In the genomic region with DNA sequence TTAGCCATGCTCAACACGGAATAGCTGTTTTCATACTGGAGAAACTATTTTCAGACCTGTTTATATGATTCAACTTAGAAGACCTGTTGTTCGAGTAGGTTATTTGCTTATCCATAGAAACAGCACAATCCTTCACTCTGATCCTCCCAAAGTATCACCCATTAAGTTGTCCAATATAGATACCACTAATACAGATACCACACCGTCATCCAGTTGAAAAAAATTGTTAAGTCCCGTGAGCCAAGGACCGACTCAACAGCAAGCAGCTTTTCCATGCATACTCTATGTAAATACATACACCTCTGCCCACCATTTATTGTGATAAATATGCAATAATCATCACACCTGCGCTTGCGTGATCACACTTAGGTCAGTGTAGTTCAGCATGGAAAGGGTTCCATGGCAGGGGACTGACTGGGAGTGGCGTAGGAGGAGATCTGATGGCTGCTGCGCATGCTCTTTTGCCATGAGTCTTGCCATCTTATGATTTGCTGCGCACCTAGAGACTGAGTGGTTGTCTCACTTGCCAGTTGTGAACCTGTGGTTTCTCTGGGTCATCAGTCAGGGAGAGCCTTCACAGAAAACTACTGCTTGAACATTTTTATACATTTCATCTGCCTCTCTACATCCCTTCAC, we compare ENCODE assay signal across 30 mouse cellular contexts.
"Had no signal": no experiment of that assay in that cellular context is flagged by ENCODE, and none has a peak within 500 bp of the region (broad histone marks: within the 10 kb centered on the region; RNA-seq: fewer than 3 reads in every experiment).

No protein-coding gene starts in this region.

- H3K36me3 ChIP-seq: heart, embryonic 12.5 days; heart, embryonic 13.5 days; heart, embryonic 15.5 days; hindbrain, embryonic 10.5 days; hindbrain, embryonic 12.5 days; hindbrain, embryonic 13.5 days; hindbrain, embryonic 15.5 days; intestine, embryonic 15.5 days; kidney, embryonic 15.5 days had no signal

- H3K27ac ChIP-seq: heart, embryonic 13.5 days; heart, embryonic 15.5 days; hindbrain, embryonic 10.5 days; hindbrain, embryonic 12.5 days; hindbrain, embryonic 13.5 days; hindbrain, embryonic 14.5 days; hindbrain, embryonic 15.5 days; hindbrain, postnatal 0 days; intestine, embryonic 15.5 days; kidney, embryonic 15.5 days; kidney, postnatal 0 days; left cerebral cortex, adult 2 months had no signal

- H3K9me3 ChIP-seq: heart, embryonic 12.5 days; heart, embryonic 13.5 days; heart, embryonic 15.5 days; hindbrain, embryonic 10.5 days; hindbrain, embryonic 12.5 days; hindbrain, embryonic 13.5 days; hindbrain, embryonic 15.5 days; intestine, embryonic 15.5 days; kidney, embryonic 15.5 days had no signal

- H3K4me3 ChIP-seq: heart, embryonic 12.5 days; heart, embryonic 13.5 days; heart, embryonic 15.5 days; hindbrain, embryonic 10.5 days; hindbrain, embryonic 12.5 days; hindbrain, embryonic 13.5 days; hindbrain, embryonic 15.5 days; intestine, embryonic 15.5 days; kidney, embryonic 15.5 days; left cerebral cortex, adult 2 months had no signal

- H3K4me1 ChIP-seq: intestine, embryonic 15.5 days had no signal

- H3K4me2 ChIP-seq: heart, embryonic 11.5 days; heart, embryonic 12.5 days; heart, embryonic 13.5 days; heart, embryonic 15.5 days; hindbrain, embryonic 12.5 days; hindbrain, embryonic 13.5 days; hindbrain, embryonic 14.5 days; hindbrain, embryonic 15.5 days; intestine, embryonic 15.5 days; kidney, embryonic 15.5 days had no signal

- H3K27me3 ChIP-seq: heart, embryonic 12.5 days; heart, embryonic 13.5 days; heart, embryonic 15.5 days; hindbrain, embryonic 12.5 days; hindbrain, embryonic 15.5 days; intestine, embryonic 15.5 days; kidney, embryonic 15.5 days had no signal

- DNase-seq: heart, postnatal 10 days; heart, postnatal 14 days; heart, postnatal 36 days; heart, postnatal 4 days; kidney, adult 11 months; kidney, adult 18-20 months; kidney, adult 2 months; kidney, adult 8-10 months; kidney, adult 9 months; kidney, postnatal 10 days; kidney, postnatal 14 days; kidney, postnatal 25 days; kidney, postnatal 36 days; kidney, postnatal 4 days; layer of hippocampus, adult 9-11 months; layer of hippocampus, postnatal 36 days had no signal

- H3K9ac ChIP-seq: heart, embryonic 12.5 days; heart, embryonic 13.5 days; heart, embryonic 15.5 days; hindbrain, embryonic 12.5 days; hindbrain, embryonic 13.5 days; hindbrain, embryonic 14.5 days; hindbrain, embryonic 15.5 days; intestine, embryonic 15.5 days; kidney, embryonic 15.5 days had no signal
